Mouse (Mus musculus) liver, postnatal 0 days (tissue): ENCODE results near the gene Aes. TPM values are rescaled to one million over a fixed set of nuclear protein-coding genes. Genes with fewer than 3 reads are reported as not detected.

Experiments used
- ATAC-seq: fragments of 200-750 bp; cut with Nextera tagmentation; 2 replicates; pipeline ENCODE4 v1.8.0; 2017; ENCODE audit warnings: mild to moderate bottlenecking, moderate library complexity
- DNase-seq: peaks from one replicate; pipeline ENCODE4 v3.0.0-alpha.2; 2016
- H3K27ac ChIP-seq: fragments of 300-500 bp; sonication (generic); 2 replicates; pipeline ENCODE4 v1.5.1; 2014; ENCODE audit warnings: antibody characterized with exemption, moderate library complexity, mild to moderate bottlenecking, low read depth
- H3K27me3 ChIP-seq: fragments of 300-500 bp; sonication (generic); 2 replicates; pipeline ENCODE4 v1.6.1; 2014; ENCODE audit warnings: low read length, control low read depth, mixed read lengths; ENCODE audit not compliant: insufficient read depth
- H3K36me3 ChIP-seq: fragments of 300-500 bp; sonication (generic); replicated peaks from 2 replicates; pipeline ENCODE4 v1.6.1; 2014; ENCODE audit warnings: mild to moderate bottlenecking, control low read depth, low read length, moderate library complexity, mixed read lengths; ENCODE audit not compliant: insufficient read depth
- H3K4me1 ChIP-seq: fragments of 300-500 bp; sonication (generic); 2 replicates; pipeline ENCODE4 v1.6.1; 2014; ENCODE audit warnings: antibody characterized with exemption, mild to moderate bottlenecking, control low read depth; ENCODE audit not compliant: insufficient read depth
- H3K4me2 ChIP-seq: fragments of 300-500 bp; sonication (generic); 2 replicates; pipeline ENCODE4 v1.6.1; 2014; ENCODE audit warnings: low read depth, mild to moderate bottlenecking, low read length, moderate library complexity, mixed read lengths
- H3K4me3 ChIP-seq: fragments of 300-500 bp; sonication (generic); 2 replicates; pipeline ENCODE4 v1.5.1; 2014; ENCODE audit warnings: low read depth, low read length
- H3K9ac ChIP-seq: fragments of 300-500 bp; sonication (generic); replicated peaks from 2 replicates; pipeline ENCODE4 v1.6.1; 2014; ENCODE audit warnings: mild to moderate bottlenecking, moderate library complexity
- H3K9me3 ChIP-seq: fragments of 300-500 bp; sonication (generic); 2 replicates; pipeline ENCODE4 v1.6.1; 2016; ENCODE audit warnings: mild to moderate bottlenecking, control low read depth, low read length, mixed read lengths
- CTCF ChIP-seq: sonication (generic); IDR thresholded peaks from 2 replicates; pipeline ENCODE4 v1.5.1; 2016; ENCODE audit warnings: antibody characterized with exemption, low read depth
- EP300 ChIP-seq: IDR thresholded peaks from 2 replicates; pipeline ENCODE4 v1.6.1; 2016; ENCODE audit warnings: antibody characterized with exemption, low read depth, mild to moderate bottlenecking
- WGBS: fragments of 180-500 bp; shearing (Covaris S2); extraction: QIAGEN DNeasy Blood & Tissue Kit; methylation state at CpG from one replicate; pipeline ENCODE4 v1.1.7; 2014; ENCODE audit not compliant: insufficient replicate concordance; 5-methylcytosine and 5-hydroxymethylcytosine counted together
- polyA plus RNA-seq: library from polyadenylated mRNA; unstranded; fragments of >200 nt; fragmentation: Nextera tagmentation; extraction: Ambion mirVana; gene quantifications from 2 replicates; pipeline ENCODE4 v1.2.1, GENCODE M21; 2015

Gene Aes
- polyA plus RNA-seq, 1 experiment from 2014 or later: 256 TPM

DNA sequence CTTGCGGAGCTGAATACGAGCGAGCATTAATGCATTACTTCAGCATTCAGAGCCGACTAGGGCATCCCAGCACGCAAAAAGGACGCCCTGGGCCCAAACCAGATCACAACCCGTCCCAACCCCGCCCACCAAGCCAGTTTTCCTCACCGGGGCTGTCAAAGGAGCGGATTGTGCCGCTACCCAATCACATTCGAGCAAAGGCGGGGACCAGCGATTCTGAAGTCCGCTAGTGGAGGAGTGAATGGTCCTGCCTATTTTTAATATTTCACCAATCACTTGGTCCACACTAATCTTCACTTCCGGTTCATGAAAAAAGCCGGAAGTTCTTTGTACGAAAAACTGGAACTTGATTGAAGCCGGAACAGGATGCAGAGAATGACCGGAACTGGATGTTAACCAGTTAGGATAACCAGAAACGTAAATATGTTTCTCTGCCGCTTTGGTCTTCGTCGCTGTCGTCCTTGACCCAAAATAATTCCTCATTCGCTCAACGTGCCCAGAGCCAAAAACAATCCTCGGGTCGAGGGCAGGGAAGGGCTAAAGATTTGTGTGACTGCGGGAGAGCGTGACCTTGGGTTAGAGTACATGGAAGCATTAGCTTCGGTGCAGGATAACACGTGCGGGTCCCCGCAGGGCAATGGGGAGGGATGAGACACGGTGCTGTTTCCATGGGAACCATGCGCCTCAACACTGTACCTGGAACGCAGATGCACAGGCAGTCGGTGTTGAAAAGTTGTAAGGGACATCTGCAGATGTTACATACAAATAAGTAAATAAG, 46.9 kb downstream of the Aes start, which contains the start of gene BC025920:
Gene BC025920, plus strand, starts transcription at position 297 of the 778 bp plus-strand sequence.
- TF ChIP-seq CTCF (no peak), EP300 (peak; percentile 70)
- 1% methylated on average over 39 of the region's 39 CpGs for WGBS
- peak within 1 kb of the TSS; percentile 58 for H3K9ac ChIP-seq
- peaks cover 25% of the 10 kb centered on the region for H3K4me1 ChIP-seq
- H3K9me3 ChIP-seq: no peaks in the 10 kb centered on the region
- ATAC-seq: peak; percentile 92
- peak within 1 kb of the TSS; percentile 91 for H3K4me2 ChIP-seq
- H3K4me3 ChIP-seq: peak within 1 kb of the TSS; percentile 60
- peak within 1 kb of the TSS; percentile 92 for H3K27ac ChIP-seq
- DNase-seq: peak; percentile 95
- no peaks in the 10 kb centered on the region for H3K27me3 ChIP-seq
- H3K36me3 ChIP-seq: no peaks in the 10 kb centered on the region

DNA sequence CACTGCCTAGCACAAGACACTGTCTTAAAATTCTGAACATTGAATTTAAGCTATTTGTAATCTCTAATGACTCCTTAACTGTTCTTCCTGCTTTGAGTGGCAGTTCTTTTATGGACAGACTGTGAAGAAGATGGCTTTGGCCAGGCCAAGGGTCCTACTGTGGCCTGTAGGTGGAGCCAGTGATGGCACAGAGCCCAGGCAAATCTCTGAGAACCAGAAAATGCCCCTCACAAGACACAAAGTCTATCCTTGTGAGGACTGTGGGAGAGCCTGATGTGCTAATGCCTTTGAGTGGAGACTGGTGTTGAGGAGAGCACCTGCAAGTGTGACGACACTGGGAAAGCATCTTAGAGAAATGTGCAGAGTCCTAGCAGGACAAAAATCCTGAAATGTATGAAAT, 49.0 kb downstream of the Aes start:
- ATAC-seq (no peak), DNase-seq (no peak)
- H3K4me2 ChIP-seq: no peak overlapping the region
- H3K9me3 ChIP-seq: no peaks in the 10 kb centered on the region
- no peaks in the 10 kb centered on the region for H3K36me3 ChIP-seq
- H3K27ac ChIP-seq: no peak overlapping the region
- H3K27me3 ChIP-seq: no peaks in the 10 kb centered on the region
- H3K9ac ChIP-seq: no peak overlapping the region
- WGBS: 93% methylated on average over 1 of the region's 1 CpGs
- H3K4me1 ChIP-seq: peaks cover 12% of the 10 kb centered on the region
- no peak overlapping the region for H3K4me3 ChIP-seq
- peak; percentile 40 for TF ChIP-seq CTCF
- TF ChIP-seq EP300: no peak

DNA sequence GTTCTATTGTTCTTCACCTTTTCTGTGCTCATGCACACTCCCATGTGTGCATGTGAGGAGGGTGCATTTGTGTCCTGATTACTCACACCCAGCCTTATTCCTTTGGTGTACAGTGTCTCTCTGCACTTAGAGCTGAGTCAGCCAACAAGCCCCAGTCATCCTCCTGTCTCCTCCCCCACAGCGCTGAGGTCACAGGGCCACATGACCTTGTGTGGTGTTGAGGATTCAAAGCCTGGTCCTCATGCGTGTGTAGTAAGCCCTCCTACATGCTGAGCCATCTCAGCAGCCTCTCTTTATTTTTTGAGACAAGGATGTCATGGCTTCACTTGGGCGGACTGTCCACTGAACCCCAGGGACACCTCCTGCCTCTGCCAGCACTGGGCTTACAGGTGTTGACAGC, 53.5 kb downstream of the Aes start:
- no peak overlapping the region for H3K27ac ChIP-seq
- DNase-seq (no peak), ATAC-seq (no peak)
- no peaks in the 10 kb centered on the region for H3K27me3 ChIP-seq
- no peak overlapping the region for H3K9ac ChIP-seq
- no peaks in the 10 kb centered on the region for H3K4me1 ChIP-seq
- no peak overlapping the region for H3K4me3 ChIP-seq
- H3K4me2 ChIP-seq: no peak overlapping the region
- H3K9me3 ChIP-seq: no peaks in the 10 kb centered on the region
- H3K36me3 ChIP-seq: no peaks in the 10 kb centered on the region
- WGBS: 62% methylated on average over 3 of the region's 3 CpGs
- TF ChIP-seq EP300 (no peak), CTCF (no peak)

DNA sequence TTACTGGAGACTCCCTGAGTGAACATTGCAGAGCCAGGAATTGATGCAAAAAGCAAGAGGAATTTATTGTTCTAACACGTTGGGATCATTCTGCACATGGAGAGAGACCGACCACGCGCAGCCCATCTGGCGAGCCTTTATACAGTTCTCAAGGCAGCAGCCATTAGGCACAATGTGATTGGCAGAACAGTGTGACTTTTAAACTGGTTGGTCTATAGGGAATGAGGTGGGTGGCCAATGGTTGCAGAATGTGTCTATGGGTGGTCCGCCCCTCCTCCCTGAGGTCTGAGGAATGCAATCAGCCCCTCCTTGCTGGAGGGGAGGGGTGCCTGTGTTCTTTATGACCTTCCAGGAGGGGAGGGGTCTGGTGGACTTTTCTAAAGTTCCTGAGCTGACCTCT, 56.2 kb downstream of the Aes start:
- no peak overlapping the region for H3K9ac ChIP-seq
- H3K27ac ChIP-seq: no peak overlapping the region
- ATAC-seq (no peak), DNase-seq (no peak)
- 79% methylated on average over 6 of the region's 6 CpGs for WGBS
- H3K4me3 ChIP-seq: no peak overlapping the region
- no peaks in the 10 kb centered on the region for H3K4me1 ChIP-seq
- no peak overlapping the region for H3K4me2 ChIP-seq
- no peaks in the 10 kb centered on the region for H3K27me3 ChIP-seq
- no peaks in the 10 kb centered on the region for H3K36me3 ChIP-seq
- no peaks in the 10 kb centered on the region for H3K9me3 ChIP-seq
- TF ChIP-seq EP300: no peak
- no peak for TF ChIP-seq CTCF

Other genes starting within 250 kb of the Aes start
- gene Cactin, start 238.4 kb upstream of the Aes start, polyA plus RNA-seq: 12.4 and 12.9 TPM in 2 replicates
- 5.2 and 5.4 TPM in 2 replicates for gene Tbxa2r, start 230.8 kb upstream of the Aes start, polyA plus RNA-seq
- 0.02 and 0.08 TPM in 2 replicates for gene Gipc3, start 216.2 kb upstream of the Aes start, polyA plus RNA-seq
- 26.4 and 27.1 TPM in 2 replicates for gene Hmg20b, start 209.0 kb upstream of the Aes start, polyA plus RNA-seq
- gene Mfsd12, start 202.0 kb upstream of the Aes start, polyA plus RNA-seq: 6.8 and 7.9 TPM in 2 replicates
- 0.71 and 0.94 TPM in 2 replicates for gene 4930404N11Rik, start 193.7 kb upstream of the Aes start, polyA plus RNA-seq
- 69.7 and 74.6 TPM in 2 replicates for gene Fzr1, start 181.0 kb upstream of the Aes start, polyA plus RNA-seq
- 39.3 and 42.1 TPM in 2 replicates for gene Dohh, start 175.1 kb upstream of the Aes start, polyA plus RNA-seq
- gene Gm48551, start 175.0 kb upstream of the Aes start, polyA plus RNA-seq: 0.40 and 0.70 TPM in 2 replicates
- not detected in 2 replicates for gene Gm48552, start 170.5 kb upstream of the Aes start, polyA plus RNA-seq
- 1.7 and 2.0 TPM in 2 replicates for gene Smim24, start 166.4 kb upstream of the Aes start, polyA plus RNA-seq
- gene Nfic, start 103.9 kb upstream of the Aes start, polyA plus RNA-seq: 19.6 and 21.1 TPM in 2 replicates
- not detected in 2 replicates for gene Celf5, start 76.8 kb upstream of the Aes start, polyA plus RNA-seq
- gene Ncln, start 63.1 kb upstream of the Aes start, polyA plus RNA-seq: 29.2 and 30.6 TPM in 2 replicates
- gene S1pr4, start 59.4 kb upstream of the Aes start, polyA plus RNA-seq: 6.3 and 7.4 TPM in 2 replicates
- 4.0 and 4.4 TPM in 2 replicates for gene Gna15, start 35.3 kb upstream of the Aes start, polyA plus RNA-seq
- 18.3 and 19.2 TPM in 2 replicates for gene Gna11, start 14.3 kb upstream of the Aes start, polyA plus RNA-seq
- 1.2 and 2.2 TPM in 2 replicates for gene Tle2, start 15.1 kb downstream of the Aes start, polyA plus RNA-seq
- 2.9 and 3.0 TPM in 2 replicates for gene Tle6, start 41.6 kb downstream of the Aes start, polyA plus RNA-seq
- 0.13 TPM in 2 replicates for gene BC025920, start 46.8 kb downstream of the Aes start, polyA plus RNA-seq
- 4.5 and 6.1 TPM in 2 replicates for gene Sirt6, start 68.3 kb downstream of the Aes start, polyA plus RNA-seq
- 1.8 and 2.1 TPM in 2 replicates for gene Ankrd24, start 69.1 kb downstream of the Aes start, polyA plus RNA-seq
- 1.1 and 1.2 TPM in 2 replicates for gene Gm10778, start 89.6 kb downstream of the Aes start, polyA plus RNA-seq
- gene Zfp433, start 145.3 kb downstream of the Aes start, polyA plus RNA-seq: 3.1 and 4.5 TPM in 2 replicates
- 0.51 and 0.54 TPM in 2 replicates for gene Gm3055, start 211.7 kb downstream of the Aes start, polyA plus RNA-seq